Mouse (Mus musculus): ENCODE measurements around the gene Nkiras2.

- TF ChIP-seq CTCF (IDR thresholded peaks at IDR 0.05; ENCODE audit: borderline replicate concordance, extremely low read depth, insufficient read depth, insufficient read length), result no peak
- no peak for TF ChIP-seq POLR2A (IDR thresholded peaks at IDR 0.05; ENCODE audit: borderline replicate concordance, extremely low read depth, insufficient read depth, insufficient read length, poor library complexity, severe bottlenecking)
These were observed 38.8 kb upstream of the Nkiras2 start for GRCm38 (mm10) chr11:100580275-100580674.
